Mouse (Mus musculus) layer of hippocampus, adult 9-11 months (tissue): ENCODE results near the gene Padi4.

Source experiments
- DNase-seq: peaks from one replicate; pipeline ENCODE4 v3.0.0; 2022

Gene Padi4

GRCm38 (mm10) chr4:140731654-140732053 lies 42.4 kb downstream of the Padi4 start:
- DNase-seq, result no peak

- no peak for DNase-seq
Measured at GRCm38 (mm10) chr4:140726907-140727306, 47.1 kb downstream of the Padi4 start.

GRCm38 (mm10) chr4:140724739-140725138 lies 49.3 kb downstream of the Padi4 start:
- DNase-seq, result peak; percentile 71

GRCm38 (mm10) chr4:140723801-140724200 lies 50.2 kb downstream of the Padi4 start:
- DNase-seq, result no peak

- no peak for DNase-seq
Measured at GRCm38 (mm10) chr4:140723192-140723591, 50.8 kb downstream of the Padi4 start.

- DNase-seq, result no peak
Measured at GRCm38 (mm10) chr4:140722710-140723109, 51.3 kb downstream of the Padi4 start.

- DNase-seq, result no peak
Measured at GRCm38 (mm10) chr4:140721968-140722490, 52.0 kb downstream of the Padi4 start.

GRCm38 (mm10) chr4:140720091-140720490 lies 53.9 kb downstream of the Padi4 start:
- DNase-seq, result no peak

- no peak for DNase-seq
Measured at GRCm38 (mm10) chr4:140718436-140718835, 55.6 kb downstream of the Padi4 start.

GRCm38 (mm10) chr4:140716994-140717393 lies 57.0 kb downstream of the Padi4 start:
- DNase-seq, result no peak

- no peak for DNase-seq
Measured at GRCm38 (mm10) chr4:140714586-140714985, 59.5 kb downstream of the Padi4 start.

- peak; percentile 98 for DNase-seq
Measured at GRCm38 (mm10) chr4:140713480-140714365, 60.3 kb downstream of the Padi4 start.

GRCm38 (mm10) chr4:140711360-140711759 lies 62.7 kb downstream of the Padi4 start:
- DNase-seq, result no peak

- DNase-seq, result no peak
Measured at GRCm38 (mm10) chr4:140710781-140711180, 63.3 kb downstream of the Padi4 start.

GRCm38 (mm10) chr4:140709617-140710016 lies 64.4 kb downstream of the Padi4 start:
- no peak for DNase-seq

GRCm38 (mm10) chr4:140709111-140709510 lies 64.9 kb downstream of the Padi4 start:
- DNase-seq, result no peak

- DNase-seq, result no peak
Measured at GRCm38 (mm10) chr4:140708297-140708927, 65.6 kb downstream of the Padi4 start.

- DNase-seq, result no peak
Measured at GRCm38 (mm10) chr4:140707615-140708014, 66.4 kb downstream of the Padi4 start.

GRCm38 (mm10) chr4:140704166-140704565 lies 69.9 kb downstream of the Padi4 start:
- no peak for DNase-seq

GRCm38 (mm10) chr4:140703636-140704035 lies 70.4 kb downstream of the Padi4 start:
- DNase-seq, result no peak

- DNase-seq, result peak; percentile 65
Measured at GRCm38 (mm10) chr4:140702611-140703327, 71.3 kb downstream of the Padi4 start.

GRCm38 (mm10) chr4:140701716-140702561 lies 72.1 kb downstream of the Padi4 start:
- DNase-seq, result no peak
